Mouse (Mus musculus): ENCODE results near the gene Fam181a.
A peak's percentile ranks its signal among the peaks of the same experiment; 100 is the strongest.

The Fam181a gene

DNA sequence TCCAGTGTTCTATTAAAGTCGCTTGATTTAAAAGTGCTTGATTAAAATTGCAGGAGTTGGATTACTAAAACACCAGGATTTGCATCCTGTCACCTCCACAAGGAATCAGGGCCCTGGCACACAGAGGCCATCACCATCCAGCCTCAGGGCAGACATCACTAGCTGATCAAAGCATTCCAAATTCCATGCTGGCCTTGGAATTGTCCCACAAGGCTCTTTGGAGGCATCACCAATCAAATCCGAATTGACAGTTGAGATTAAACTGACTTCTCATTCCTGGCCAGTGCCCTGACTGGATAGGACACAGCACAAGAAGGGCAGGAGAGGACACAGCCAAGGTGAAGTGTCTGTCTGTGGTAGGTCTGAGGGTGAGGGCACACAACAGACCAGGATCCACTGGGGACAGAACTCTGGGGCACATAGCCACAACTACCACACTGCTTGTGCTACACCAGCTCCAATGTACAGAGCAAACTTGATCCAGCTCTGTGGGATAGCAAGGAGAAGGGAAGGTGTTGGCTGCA, at the start of gene Fam181a:
TSS of gene Fam181a (plus strand) at position 232 of the 524 bp plus-strand sequence.
- DNase-seq (ENCODE audit: low spot score in 2 of 2), result no peak

DNA sequence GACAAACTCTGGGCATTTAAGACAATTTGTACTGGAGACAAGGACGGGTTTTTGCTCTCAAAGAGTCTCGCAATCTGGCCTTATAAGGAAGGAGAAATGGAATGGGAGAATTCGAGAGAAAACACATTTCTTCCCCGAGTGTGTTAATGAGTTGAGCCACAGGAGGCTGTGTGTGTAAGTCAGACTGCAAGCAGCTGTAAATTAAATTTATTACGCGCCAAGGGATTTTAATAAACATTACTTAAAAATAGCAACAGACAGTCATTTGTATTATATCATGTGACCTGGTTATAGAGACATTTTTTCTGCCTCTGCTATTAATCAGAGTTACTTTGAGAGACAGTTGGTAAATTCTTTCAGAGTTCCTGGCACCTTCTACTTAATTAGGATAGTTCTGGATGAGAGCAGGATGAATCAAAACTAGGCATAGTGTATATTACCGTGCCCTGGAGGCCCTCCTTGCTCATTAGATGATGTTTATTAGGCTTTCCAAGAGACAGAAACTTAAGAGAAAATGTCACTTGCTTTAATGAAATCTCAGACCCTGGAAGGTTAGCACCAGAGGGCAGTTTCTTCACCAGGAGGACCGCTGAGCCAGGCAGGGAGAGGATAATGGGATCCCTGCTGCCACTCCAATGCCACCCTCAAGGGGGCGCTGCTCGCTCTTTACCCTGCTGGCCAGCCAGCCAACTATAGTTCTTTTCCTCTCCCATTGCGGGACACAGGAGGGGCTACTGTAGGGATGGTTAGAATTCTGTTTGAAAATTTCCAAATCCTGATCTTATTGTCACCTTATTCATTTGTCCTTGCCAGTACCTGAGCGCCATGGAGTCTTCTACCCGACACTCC, 48.5 kb upstream of the Fam181a start:
- DNase-seq (ENCODE audit: low spot score in 2 of 2), result peak in 1 of 2 experiments; percentile 30

DNA sequence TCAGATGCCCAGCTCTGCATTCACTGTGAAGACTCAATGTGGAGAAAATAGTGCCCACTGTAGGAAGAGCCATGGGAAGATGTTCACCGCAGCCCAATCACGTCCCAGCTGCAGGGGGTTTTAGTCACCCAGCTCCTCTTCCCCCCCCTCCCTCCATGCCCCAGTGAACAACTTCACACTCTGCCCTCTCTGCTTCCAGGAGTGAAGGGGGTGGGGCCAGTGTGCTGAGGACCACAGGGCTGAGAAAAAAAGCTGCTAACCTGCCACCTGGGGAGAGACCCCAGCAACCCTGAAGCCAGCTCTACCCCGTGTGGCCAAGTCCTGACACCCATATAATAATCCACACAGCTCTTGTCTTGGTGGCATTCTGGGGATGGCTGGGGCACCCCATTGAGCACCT, 44.2 kb upstream of the Fam181a start:
- DNase-seq (ENCODE audit: low spot score in 2 of 2), result no peak

DNA sequence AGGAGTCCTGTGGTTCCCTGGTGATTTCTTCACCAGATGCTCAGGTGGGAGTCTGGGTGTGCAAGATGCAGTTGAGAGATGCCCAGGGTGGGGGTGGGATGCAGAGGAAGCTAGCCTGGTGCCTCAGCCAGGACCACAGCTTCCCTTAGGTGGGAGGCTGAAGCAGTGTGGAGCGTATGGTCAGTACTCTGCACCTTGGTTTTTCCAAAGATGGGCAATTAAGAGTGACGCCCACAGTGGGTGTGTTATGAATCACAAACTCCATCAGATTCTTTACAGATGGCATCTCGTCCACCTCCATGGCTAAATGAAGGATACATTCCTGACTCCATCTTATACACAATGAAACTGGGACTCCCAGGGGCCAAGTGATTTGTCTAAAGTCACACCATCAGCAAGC, 38.6 kb upstream of the Fam181a start:
- no peak for DNase-seq (ENCODE audit: low spot score in 2 of 2)

DNA sequence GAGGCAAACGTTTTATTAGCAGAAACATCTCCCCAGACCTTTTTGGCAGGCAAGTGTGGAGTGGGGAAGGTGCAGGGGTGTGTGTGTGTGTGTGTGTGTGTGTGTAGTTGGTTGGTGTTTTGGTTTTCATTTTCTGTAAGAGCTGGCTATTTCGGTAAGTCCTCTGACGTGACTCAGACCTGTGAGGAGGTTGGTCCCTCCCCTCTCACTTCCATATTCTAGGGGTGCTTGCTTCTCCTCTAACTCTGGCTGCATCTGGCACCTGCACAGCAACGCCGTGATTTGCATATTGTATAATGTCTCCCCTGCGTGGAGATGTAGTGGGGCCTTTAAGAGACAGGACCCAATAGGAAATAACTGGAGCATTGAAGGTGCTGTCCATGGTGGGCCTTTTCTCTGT, 37.7 kb upstream of the Fam181a start:
- no peak for DNase-seq (ENCODE audit: low spot score in 2 of 2)

DNA sequence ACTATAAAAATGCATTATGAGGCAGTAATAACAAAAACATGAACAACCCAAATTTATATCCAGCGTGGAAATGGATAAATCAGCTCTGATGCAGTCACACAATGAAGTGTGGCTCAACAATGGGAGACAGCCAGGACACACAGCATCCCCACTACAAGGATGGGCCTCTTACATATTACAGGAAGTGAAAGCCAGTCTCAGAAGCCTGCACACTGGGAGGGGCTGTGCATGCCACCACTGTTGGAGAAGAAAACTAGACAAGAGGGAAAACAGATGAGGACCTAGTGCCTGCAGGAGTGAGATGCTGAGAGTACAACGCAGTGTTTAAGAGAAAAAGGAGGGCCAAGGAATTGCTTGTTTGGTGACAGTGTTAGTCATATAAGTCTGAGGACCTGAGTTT, 37.0 kb upstream of the Fam181a start:
- no peak for DNase-seq (ENCODE audit: low spot score in 2 of 2)

DNA sequence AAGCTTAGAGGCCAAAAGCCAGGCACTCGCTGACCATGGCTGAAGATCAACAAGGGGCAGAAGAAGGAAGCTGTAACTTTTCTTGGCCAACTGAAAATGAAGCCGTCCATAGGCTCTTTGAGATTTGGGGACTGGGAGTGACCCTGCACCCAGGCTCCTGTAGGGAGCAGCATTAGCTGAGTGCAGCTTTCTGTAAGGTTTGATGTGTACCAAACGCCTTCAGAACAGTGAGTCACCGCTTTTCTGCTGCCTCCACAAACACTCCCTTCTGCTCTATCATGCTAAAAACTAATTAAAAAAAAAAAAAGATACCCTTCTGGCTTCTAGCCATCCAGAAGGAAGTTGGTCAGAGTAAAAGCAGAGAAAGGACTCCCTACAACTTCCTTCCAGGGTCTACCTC, 34.4 kb upstream of the Fam181a start:
- DNase-seq (ENCODE audit: low spot score in 2 of 2), result peak in 1 of 2 experiments; percentile 32

DNA sequence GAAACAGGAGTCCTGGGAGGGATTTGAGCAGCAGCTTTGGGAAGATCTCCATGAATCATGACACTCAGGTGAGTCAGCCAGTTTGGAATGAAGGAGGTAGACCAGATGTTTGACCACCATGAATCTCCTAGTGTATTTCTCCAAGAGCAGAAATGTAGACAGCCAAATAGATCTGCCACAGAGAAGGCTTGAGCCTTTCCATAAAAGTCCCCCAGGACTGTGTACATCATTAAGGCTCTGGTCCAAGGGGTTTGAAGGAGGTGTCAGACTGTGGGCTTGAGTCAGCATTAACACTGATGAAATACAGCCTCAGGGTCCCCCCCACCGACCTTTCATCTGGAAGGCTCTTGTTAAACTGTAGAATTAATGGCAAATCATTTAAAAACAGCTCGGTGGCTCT, 29.3 kb upstream of the Fam181a start:
- no peak for DNase-seq (ENCODE audit: low spot score in 2 of 2)

DNA sequence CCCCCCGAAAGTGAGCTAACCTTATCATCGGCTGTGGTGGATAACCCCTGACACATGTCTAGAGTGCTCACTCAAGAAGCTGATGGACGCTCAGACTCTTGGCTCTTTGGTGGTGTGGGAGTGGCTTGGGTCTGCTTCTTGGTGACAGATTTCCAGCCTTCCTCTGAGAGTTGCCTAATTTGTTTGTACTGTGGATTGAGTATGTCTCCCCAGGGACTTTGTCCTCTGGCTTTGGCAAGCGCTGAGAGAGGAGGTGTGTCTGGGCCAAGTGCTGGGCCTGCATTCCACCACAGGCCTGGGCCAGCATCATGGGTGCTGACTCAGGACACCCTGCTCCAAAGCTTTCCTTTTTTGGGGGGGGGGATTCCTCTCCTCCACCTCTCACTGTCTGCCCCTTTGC, 28.9 kb upstream of the Fam181a start:
- no peak for DNase-seq (ENCODE audit: low spot score in 2 of 2)

DNA sequence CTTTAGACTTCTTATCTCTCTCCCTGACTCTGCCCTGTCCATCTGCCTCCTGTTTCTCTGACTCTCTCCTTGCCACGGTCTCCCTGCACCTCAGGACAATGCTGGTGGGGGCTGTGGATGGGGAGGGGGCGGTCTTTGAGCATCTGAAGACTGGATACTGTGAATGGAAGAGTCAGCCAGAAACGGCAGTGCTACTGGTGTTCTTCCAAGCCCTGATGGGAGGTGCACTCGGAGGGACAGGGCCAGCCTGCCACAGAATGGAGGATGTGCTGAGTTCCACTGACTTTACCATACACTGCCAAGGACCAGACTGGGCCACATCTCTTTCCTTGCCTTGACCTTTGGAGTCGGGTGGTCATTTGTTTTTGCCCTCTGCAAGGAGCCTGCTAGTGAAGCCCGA, 27.8 kb upstream of the Fam181a start:
- DNase-seq (ENCODE audit: low spot score in 2 of 2), result no peak

DNA sequence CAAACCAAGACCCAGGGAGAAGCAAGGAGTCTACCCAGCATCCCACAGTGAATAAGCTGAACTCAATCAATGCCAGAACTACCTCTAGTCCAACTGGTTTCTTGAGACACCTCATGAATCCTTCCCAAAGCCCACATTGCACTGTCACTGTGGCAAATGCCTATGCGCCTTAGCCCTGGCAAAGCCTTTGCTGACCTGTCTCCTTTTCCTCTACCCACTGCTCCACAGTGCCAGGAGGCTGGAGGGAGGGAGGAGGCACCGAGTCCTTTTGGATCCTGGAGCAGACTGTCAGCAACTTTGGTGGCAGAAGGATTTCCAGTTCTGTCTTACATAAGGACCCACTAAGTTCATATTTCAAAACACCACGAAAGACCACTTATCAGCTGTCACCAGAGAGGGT, 27.4 kb upstream of the Fam181a start:
- DNase-seq (ENCODE audit: low spot score in 2 of 2), result no peak

DNA sequence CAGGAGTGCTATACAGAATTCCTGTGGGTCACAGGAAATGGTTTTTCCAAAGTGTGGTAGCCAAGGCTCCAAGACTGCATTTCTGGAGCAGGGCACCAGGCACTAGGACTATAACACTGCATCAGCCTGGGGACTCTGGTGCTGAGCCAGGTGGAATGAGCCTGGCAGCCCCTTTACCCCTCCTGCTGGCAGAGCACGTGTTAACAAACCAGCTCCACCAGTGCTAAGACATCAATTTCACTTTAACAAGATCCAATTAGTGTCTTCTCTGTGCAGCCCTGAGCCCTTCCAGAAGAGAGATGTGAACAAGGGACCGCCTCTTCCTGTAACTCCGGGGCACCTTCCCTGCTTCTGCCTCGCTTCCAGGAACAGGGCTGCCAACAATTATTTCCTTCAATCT, 23.5 kb upstream of the Fam181a start:
- DNase-seq (ENCODE audit: low spot score in 2 of 2), result no peak

DNA sequence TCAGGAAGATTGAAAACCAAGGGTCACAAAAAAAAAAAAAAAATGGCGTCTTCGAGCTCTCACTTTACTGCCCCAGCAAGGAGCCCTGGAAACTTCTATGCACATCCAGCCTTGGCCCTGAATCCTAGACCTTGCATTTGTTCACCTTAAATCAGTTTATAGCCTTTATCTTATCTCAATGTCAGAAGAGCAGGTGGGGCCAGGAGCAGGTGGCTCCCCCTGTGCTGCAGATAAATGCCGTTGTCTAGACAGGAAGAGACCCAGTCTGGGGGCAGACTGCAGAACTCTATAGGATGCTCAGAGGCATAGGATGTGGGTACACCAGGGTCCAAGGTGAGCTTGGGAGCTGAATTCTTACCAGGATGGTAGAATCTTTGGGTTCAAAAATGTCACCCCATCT, 18.4 kb upstream of the Fam181a start:
- no peak for DNase-seq (ENCODE audit: low spot score in 2 of 2)

DNA sequence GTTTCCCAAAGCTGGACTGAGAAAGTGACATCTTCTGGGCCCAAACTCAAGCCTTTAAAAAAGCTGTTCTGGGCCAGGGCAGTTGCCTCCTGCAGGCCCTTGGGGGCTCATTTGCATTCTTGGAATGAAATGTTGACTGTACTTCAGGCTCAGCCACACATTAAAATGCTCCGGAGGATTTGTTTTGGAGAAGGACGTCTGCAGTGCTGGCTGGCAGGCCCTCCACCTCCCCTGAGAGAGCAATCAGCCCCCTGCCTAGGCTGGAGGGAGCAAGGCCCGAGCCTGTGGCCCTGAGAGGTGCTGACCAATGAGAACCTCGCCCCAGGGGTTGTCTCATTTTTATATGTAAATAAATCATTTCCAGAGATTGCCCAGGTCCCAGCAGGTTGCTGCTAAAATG, 14.5 kb upstream of the Fam181a start:
- DNase-seq (ENCODE audit: low spot score in 2 of 2), result peak; percentile 41 to 43

DNA sequence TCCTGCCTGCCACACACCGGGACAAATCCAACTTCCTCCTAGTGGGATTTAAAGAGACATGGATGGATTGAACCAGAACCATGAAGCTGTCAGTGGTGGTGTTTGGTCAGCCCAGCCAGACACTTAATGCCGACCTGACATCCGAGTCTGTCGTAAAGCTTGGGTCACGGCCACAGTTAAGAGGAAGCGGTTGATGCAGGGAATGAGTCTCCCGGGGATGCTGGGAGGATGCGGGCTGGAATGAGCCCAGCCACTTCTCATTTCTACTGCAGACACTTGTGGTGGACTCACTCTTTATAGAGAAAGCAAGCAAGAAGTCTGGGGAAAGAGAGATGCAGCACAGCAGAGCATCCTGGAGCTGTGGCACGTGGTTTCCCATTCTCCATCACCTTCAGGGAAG, 10.3 kb upstream of the Fam181a start:
- DNase-seq (ENCODE audit: low spot score in 2 of 2), result no peak

DNA sequence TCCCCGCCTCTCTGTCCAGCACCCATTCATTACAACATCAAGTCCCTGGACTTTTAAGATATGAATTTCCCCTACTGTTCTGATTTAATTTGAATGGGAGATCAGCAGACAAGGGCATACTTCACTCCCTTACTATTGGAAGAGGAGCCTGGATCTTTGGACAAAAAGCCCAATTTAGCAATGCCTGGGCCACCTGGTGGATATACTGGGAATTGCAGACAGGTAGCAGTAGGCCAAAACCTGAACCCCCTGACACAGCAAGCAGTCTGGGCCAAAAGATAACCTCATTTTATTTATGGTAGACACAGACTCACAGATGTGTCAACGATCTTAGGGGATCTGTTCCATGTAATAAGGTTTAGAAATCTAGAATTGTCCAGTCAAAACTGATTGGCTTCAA, 9.1 kb upstream of the Fam181a start:
- peak in 1 of 2 experiments; percentile 75 for DNase-seq (ENCODE audit: low spot score in 2 of 2)

DNA sequence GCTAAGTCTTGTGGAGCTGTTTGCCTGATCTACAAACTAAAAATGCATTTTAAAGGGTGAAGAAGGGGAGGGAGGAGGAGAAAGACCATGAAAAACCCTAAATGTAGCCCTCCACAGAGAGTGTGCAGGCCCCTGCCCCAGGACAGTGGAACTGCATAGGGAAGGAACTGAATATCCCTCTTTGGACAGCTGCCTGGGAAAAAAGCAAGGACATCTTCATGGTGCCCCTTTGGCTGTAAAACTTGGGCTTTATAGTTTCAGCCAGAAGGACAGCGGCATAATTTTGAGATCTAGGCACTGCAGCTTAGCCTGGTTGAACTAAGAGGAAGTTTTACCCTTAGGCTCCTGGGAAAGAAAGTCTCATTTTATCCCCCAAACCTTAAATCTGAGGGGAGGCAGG, 7.8 kb upstream of the Fam181a start:
- DNase-seq (ENCODE audit: low spot score in 2 of 2), result no peak

DNA sequence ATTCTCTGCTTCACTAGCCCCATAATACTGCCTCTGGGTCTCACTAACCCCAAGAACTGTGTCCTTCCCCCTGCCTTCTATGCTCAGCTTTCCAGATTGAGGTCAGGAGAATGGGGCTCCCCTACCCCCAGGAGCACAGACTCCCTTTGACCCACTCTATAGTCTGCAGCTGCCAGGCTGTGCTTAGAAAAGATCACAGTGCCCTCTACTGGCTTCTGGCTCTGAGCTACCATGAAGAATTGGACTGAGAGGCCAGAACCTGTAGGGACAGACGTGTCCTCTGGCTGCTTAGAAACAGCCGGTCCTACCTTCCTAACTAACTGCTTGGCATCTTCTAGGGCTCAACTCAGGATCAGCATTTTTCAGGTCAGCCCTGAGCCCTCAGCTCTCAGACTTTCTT, 4.6 kb upstream of the Fam181a start:
- no peak for DNase-seq (ENCODE audit: low spot score in 2 of 2)

DNA sequence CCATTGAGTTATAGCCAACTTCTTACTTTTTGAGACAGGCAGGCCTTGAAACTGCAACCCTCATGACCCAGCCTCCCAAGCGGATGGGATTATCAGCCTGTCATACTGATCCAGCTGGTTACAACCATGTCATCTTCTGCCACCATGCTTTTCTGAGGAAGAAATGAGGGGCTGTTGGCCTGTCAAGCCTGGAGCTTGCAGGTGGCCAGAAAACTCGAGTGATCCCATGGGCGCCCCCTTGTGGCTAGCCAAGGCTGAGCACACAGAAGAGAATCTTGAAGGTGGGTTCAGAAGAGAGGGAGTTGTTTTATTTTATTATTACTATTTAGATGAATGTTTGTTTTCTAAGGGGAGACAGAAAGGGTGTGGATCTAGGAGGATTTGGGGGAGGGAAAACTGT, 4.1 kb upstream of the Fam181a start:
- DNase-seq (ENCODE audit: low spot score in 2 of 2), result peak in 1 of 2 experiments; percentile 69

DNA sequence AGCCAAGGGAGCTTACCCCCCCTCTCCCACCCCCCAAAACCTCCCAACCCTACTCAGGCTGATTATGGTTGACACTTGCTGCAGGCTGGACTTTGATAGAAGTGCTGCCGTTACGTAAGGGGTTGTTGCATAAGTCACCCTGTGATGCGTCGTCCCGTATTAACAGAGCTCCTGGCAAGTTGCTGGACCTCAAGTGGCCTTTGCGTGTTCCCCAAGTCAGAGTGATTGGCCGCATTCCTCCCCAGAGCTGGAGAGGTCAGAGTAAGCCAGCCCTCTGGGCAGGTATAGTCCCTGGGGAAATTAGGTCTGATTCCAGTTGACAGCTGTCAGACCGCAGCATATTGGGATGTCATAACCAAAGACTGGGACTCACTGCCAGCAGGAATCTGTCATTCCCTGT, 1.1 kb downstream of the Fam181a start:
- DNase-seq (ENCODE audit: low spot score in 2 of 2), result no peak

DNA sequence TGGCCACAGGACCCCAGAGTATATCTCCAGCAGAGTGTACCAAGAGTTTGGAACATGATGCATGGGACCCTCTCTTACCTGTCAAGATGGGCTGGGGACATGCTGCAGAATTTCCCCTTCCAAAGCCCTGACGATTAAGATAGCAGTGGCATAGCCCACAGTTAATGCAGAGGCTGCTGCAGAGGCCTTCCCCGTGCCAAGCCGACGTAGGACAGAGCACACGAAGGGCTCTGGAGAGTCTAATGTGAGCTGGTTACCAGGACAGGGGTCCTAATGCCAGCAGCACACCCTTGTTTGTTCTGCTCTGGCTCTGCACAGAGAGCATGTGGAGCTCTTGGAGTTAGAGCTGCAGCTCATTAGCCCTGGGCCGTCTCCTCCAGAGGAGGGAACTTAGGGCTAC, 2.5 kb downstream of the Fam181a start:
- DNase-seq (ENCODE audit: low spot score in 2 of 2), result no peak

DNA sequence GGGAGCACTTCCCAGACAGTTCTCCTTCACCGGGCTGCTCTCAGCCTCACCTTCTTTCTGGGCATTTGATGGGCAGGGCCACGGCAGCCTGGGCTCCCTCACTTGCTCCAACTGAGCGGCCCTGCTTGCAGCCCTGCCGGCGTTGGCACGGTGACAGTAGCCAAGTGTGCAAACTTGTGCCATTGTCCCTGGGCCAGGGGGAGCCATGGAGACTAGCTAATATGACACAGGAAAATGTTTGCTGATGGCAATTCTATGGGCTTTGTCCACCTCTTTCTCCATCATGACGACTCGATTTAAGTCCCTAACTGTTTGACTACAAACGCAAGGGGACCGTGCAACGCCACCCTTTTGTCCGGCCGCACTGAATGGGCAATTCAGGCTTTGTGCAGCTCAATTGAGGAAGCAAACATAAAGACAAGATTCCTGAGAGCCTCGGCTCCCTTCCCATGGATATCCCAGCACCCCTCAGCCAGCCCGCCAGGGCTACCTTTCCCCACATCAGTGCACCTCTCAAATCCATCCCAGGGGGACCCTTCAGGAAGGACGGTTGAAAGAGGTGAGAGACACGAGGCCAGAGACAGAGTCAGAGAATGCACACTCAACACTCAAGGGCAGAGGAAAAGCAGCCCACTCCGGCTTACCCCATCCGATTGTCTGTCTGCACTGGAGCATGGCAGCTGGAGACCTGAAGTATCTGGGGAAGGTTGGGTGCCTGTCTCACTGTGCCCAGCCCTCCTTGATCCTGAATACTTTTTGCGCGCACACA, 3.3 kb downstream of the Fam181a start:
- DNase-seq (ENCODE audit: low spot score in 2 of 2), result peak; percentile 70 to 74

Measured in right cerebral cortex, postnatal 10 days (tissue).